7 mouse cellular contexts compared by ENCODE assay signal in the genomic region with DNA sequence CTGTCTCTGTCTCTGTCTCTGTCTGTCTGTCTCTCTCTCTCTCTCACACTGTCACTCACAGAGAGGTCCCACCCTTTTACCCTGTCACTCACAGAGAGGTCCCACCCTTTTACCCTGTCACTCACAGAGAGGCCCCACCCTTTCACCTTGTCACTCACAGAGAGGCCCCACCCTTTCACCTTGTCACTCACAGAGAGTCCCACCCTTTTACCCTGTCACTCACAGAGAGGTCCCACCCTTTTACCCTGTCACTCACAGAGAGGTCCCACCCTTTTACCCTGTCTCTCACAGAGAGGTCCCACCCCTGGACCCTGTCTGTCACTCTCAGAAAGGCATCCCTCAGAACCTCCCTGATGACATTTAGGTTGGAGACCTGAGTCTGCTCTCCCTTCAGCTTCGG. TPM values are rescaled to one million over a fixed set of nuclear protein-coding genes. Genes with fewer than 3 reads are reported as not detected.
A peak's percentile ranks its signal among the peaks of the same experiment; 100 is the strongest.
DNase-seq lines count a peak whose midpoint lies in the region; ATAC-seq and TF ChIP-seq lines count a peak whose summit lies in the region.
"Not testable (repeated sequence)": the region's sequence is repeated elsewhere in the genome, so short reads cannot be mapped to it uniquely, and the experiment has no call there.

No protein-coding gene starts in this region.

- DNase-seq in ES-CJ7 (ENCODE audit: low read depth, low spot score) (peak; percentile 76), R1 (ENCODE audit: low read depth, low spot score) (peak; percentile 81), liver (peak; percentile 52)
- peak; percentile 50 for DNase-seq in c-Kit-positive CD71-positive TER-119-positive erythroid progenitor cells, embryonic 14.5 days (ENCODE audit: low spot score)
- peak in 1 of 3 experiments; percentile 61 for DNase-seq in liver, embryonic 14.5 days (ENCODE audit: low read depth in 3 of 3, low spot score in 3 of 3)

- not testable (repeated sequence) for H3K4me2 ChIP-seq in intestine, embryonic 15.5 days (replicated peaks); liver, embryonic 14.5 days (ENCODE audit: low read depth)

- peak; percentile 11; the same call in 1 of the 2 replicates for ATAC-seq in intestine, embryonic 15.5 days
- ATAC-seq in liver, embryonic 14.5 days (ENCODE audit: insufficient read depth): peak; percentile 16; the same call in 1 of the 2 replicates

- not testable (repeated sequence) for TF ChIP-seq CTCF in liver, embryonic 14.5 days (IDR thresholded peaks at IDR 0.05; ENCODE audit: low read depth); small intestine, adult 2 months (IDR thresholded peaks at IDR 0.05; ENCODE audit: extremely low read depth, insufficient read length, insufficient replicate concordance, low read depth, low read length)

- H3K27ac ChIP-seq in intestine, embryonic 15.5 days: peak overlapping the region; percentile 6; the same call in 1 of the 2 replicates
- not testable (repeated sequence) for H3K27ac ChIP-seq in liver, embryonic 14.5 days
- H3K27ac ChIP-seq in small intestine, adult 2 months (ENCODE audit: insufficient read depth, low read depth, low read length): peak overlapping the region; percentile 95

- not testable (repeated sequence) for TF ChIP-seq POLR2A in small intestine, adult 2 months (IDR thresholded peaks at IDR 0.05; ENCODE audit: low read depth, low read length)

- H3K9me3 ChIP-seq in intestine, embryonic 15.5 days; liver, embryonic 14.5 days (ENCODE audit: control insufficient read depth, low read length): not testable (repeated sequence)

- H3K27me3 ChIP-seq in intestine, embryonic 15.5 days (replicated peaks); liver, embryonic 14.5 days (ENCODE audit: control insufficient read depth, insufficient read depth, low read length); small intestine, adult 2 months (ENCODE audit: control insufficient read depth, insufficient read depth, low read length): not testable (repeated sequence)

- not testable (repeated sequence) for H3K36me3 ChIP-seq in intestine, embryonic 15.5 days; liver, embryonic 14.5 days (replicated peaks; ENCODE audit: control insufficient read depth, insufficient read depth, low read depth); small intestine, adult 2 months (ENCODE audit: control insufficient read depth, insufficient read depth, low read length)

- WGBS in intestine, embryonic 15.5 days: 68% methylated on average over 1 of the region's 1 CpGs
- WGBS in liver, embryonic 14.5 days (ENCODE audit: insufficient replicate concordance): 77% methylated on average over 1 of the region's 1 CpGs
- WGBS in small intestine, adult 2 months: 46% methylated on average over 1 of the region's 1 CpGs

- not testable (repeated sequence) for H3K4me3 ChIP-seq in intestine, embryonic 15.5 days (replicated peaks); liver, embryonic 14.5 days (ENCODE audit: insufficient read depth in 1 of 2, low read depth in 2 of 2, low read length in 2 of 2)
- H3K4me3 ChIP-seq in small intestine, adult 2 months (ENCODE audit: low read depth, low read length): peak overlapping the region; percentile 43

- H3K9ac ChIP-seq in intestine, embryonic 15.5 days; liver, embryonic 14.5 days (replicated peaks): not testable (repeated sequence)

- not testable (repeated sequence) for H3K4me1 ChIP-seq in intestine, embryonic 15.5 days (replicated peaks); small intestine, adult 2 months (ENCODE audit: control insufficient read depth, insufficient read depth, insufficient read length, low read length)
- peaks cover 5 to 15% of the 10 kb centered on the region in 2 experiments for H3K4me1 ChIP-seq in liver, embryonic 14.5 days (replicated peaks; ENCODE audit: control insufficient read depth in 2 of 2, insufficient read depth in 2 of 2, low read length in 1 of 2)

- not testable (repeated sequence) for TF ChIP-seq EP300 in liver, embryonic 14.5 days (IDR thresholded peaks at IDR 0.05; ENCODE audit: low read depth)

RNA-seq across cellular contexts. Expression of a gene that starts 31.1 kb away (rescaled TPM):
- 58.7 and 60.7 TPM in 2 replicates for polyA plus RNA-seq in intestine, embryonic 15.5 days (2015; fragmentation: Nextera tagmentation; extraction: Ambion mirVana)
- polyA plus RNA-seq in liver, embryonic 14.5 days (2012; rRNA removed): 9.0 and 10.8 TPM in 2 replicates
- polyA plus RNA-seq in liver, embryonic 14.5 days (2014; fragmentation: Nextera tagmentation; extraction: Ambion mirVana): 11.6 and 11.7 TPM in 2 replicates
- 36.0 and 41.3 TPM in 2 replicates for polyA plus RNA-seq in small intestine, adult 2 months (2012; rRNA removed)

RNA-seq across cellular contexts. Expression of a gene that starts 53.1 kb away (rescaled TPM):
- polyA plus RNA-seq in intestine, embryonic 15.5 days (2015; fragmentation: Nextera tagmentation; extraction: Ambion mirVana): 0.64 and 0.93 TPM in 2 replicates
- 0.08 and 0.10 TPM in 2 replicates for polyA plus RNA-seq in liver, embryonic 14.5 days (2012; rRNA removed)
- polyA plus RNA-seq in liver, embryonic 14.5 days (2014; fragmentation: Nextera tagmentation; extraction: Ambion mirVana): 0.08 and 0.17 TPM in 2 replicates
- polyA plus RNA-seq in small intestine, adult 2 months (2012; rRNA removed): 0.55 and 0.69 TPM in 2 replicates
